Mouse (Mus musculus) heart, postnatal 0 days (tissue): Measurements from ENCODE around the gene Tmem117.

ENCODE experiments used
- CTCF ChIP-seq: IDR thresholded peaks from 2 replicates; pipeline ENCODE4 v1.5.1; 2016; ENCODE audit warnings: antibody characterized with exemption, control low read depth, low read depth
- EP300 ChIP-seq: IDR thresholded peaks from 2 replicates; pipeline ENCODE4 v1.6.1; 2016; ENCODE audit warnings: antibody characterized with exemption, low read depth

- TF ChIP-seq CTCF (no peak), EP300 (no peak)
These were observed 452.6 kb downstream of the Tmem117 start for GRCm38 (mm10) chr15:95081654-95082053.
